Mouse (Mus musculus): ENCODE data around the gene Slc25a14.

The Slc25a14 gene

GRCm38 (mm10) chrX:48623379-48624053, at the start of gene Slc25a14:
Slc25a14 (plus strand) TSS chrX:48623413.
- peak; percentile 84 for DNase-seq (ENCODE audit: low read depth, low spot score)

GRCm38 (mm10) chrX:48583332-48583731, 39.9 kb upstream of the Slc25a14 start:
- DNase-seq (ENCODE audit: low read depth, low spot score): no peak

DNA sequence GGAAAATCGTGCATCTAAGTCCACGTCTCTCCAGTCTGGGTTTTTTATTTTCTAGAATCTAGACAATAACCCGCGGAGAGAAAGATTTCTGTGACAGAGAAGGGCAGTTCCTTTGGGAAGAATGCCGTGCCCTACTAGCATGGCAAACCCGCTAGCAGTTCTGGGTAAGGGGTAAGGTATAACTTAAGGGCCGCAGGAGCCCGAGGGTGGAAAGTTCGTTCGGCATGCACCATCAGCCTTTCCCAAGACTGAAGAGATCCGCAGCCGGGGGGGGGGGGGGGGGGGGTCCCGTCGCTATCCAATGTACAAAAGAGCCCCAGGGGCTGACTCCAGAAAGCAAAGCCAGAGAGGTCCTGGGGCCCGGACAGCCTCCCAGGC, 29.5 kb upstream of the Slc25a14 start:
- no peak for DNase-seq (ENCODE audit: low read depth, low spot score)

DNA sequence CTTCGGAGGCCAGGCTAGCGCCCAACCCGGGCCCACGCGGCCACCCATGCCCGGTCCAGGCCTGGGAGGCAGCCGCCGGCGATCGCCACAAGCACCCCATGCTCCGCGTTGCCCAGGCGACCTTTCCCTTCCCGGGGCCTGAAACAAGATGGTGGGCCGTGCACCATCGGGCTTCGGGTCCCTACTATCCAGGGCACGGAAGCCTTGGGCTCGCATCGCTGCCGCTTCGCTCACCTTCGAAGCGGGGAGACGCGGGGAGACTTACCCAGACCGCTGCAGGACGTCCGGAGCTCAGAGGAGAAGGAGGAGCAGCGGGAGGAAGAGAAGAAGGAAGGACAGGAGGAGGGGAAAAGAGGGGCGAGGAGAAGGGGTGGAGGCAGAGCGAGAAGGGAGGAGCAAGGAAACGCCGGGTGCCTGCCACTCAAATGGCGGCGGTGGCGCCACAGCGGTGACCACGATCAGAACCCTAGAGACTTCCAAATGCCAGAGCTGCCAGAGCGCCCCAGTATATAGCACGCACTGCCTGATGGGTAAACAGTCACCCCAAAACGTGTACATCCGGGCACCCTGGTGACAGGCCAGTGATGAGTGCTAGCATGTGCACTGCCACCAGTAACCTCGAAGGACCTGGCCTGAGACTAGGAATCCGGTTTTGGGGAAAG, 29.0 kb upstream of the Slc25a14 start, which contains the start of gene Zfp280c:
Gene Zfp280c (minus strand): TSS at position 406 of the 662 bp plus-strand sequence.
- DNase-seq (ENCODE audit: low read depth, low spot score): peak; percentile 83

GRCm38 (mm10) chrX:48596053-48596452, 27.2 kb upstream of the Slc25a14 start:
- DNase-seq (ENCODE audit: low read depth, low spot score): no peak

DNA sequence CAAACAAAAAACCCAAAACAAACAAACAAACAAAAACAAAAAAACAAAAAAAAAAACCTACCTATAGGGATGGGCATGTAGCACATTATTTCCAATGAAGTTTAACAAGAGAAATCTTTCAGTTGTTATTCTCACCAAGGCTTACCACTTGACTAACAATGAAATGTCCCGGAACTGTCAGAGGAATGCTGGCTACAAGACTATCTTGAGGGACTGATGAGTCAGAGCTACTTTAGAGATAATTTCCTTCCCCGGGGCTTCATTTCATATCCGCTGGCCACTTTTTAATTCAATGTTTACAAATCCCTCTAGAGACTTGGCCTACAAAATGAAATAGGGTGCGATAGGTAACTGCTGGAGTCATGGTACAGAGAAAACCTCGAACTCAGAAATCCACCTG, 26.3 kb upstream of the Slc25a14 start:
- DNase-seq (ENCODE audit: low read depth, low spot score): no peak

- DNase-seq (ENCODE audit: low read depth, low spot score): no peak
These were observed 18.3 kb upstream of the Slc25a14 start for GRCm38 (mm10) chrX:48604872-48605271.

- peak; percentile 2 for DNase-seq (ENCODE audit: low read depth, low spot score)
These were observed 199 bp upstream of the Slc25a14 start for GRCm38 (mm10) chrX:48623049-48623378.

DNA sequence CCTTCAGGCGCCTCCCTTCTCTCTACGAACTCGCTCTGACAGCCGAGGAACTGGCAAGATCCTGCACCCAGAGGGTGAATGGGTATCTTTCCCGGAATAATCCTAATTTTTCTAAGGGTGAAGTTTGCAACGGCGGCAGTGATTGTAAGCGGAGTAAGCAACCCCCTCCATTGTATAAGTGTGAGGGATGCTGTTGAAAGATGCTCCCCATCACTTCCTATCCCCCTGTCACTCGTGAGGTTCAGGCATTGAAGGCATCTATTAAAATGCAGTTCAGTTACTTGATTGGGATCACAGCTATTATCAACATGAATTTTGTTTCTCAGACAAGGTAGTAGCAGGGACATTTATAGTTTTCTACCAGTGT, 824 bp downstream of the Slc25a14 start:
- DNase-seq (ENCODE audit: low read depth, low spot score): no peak

- peak; percentile 29 for DNase-seq (ENCODE audit: low read depth, low spot score)
These were observed 13.8 kb downstream of the Slc25a14 start for GRCm38 (mm10) chrX:48637032-48637431.

DNA sequence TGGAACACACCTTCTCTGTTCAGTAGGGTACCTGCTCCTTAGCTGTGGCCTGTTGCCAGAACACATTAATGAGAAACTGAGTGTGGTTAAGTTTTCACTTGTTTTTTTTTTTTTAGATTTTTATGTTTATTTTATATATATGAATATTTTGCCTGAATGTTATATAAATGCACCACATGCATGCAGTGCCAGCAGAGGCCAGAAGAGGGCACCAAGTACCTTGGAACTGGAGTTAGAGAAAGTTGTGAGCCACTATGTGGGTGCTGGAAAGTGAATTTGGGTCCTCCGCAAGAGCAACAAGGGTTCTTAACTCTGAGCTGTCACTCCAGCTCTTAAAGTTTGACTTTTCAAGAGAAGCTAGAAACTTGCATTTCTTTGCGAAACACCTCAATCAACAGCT, 20.9 kb downstream of the Slc25a14 start:
- DNase-seq (ENCODE audit: low read depth, low spot score): peak; percentile 40

GRCm38 (mm10) chrX:48666807-48667206, 43.6 kb downstream of the Slc25a14 start:
- no peak for DNase-seq (ENCODE audit: low read depth, low spot score)

DNA sequence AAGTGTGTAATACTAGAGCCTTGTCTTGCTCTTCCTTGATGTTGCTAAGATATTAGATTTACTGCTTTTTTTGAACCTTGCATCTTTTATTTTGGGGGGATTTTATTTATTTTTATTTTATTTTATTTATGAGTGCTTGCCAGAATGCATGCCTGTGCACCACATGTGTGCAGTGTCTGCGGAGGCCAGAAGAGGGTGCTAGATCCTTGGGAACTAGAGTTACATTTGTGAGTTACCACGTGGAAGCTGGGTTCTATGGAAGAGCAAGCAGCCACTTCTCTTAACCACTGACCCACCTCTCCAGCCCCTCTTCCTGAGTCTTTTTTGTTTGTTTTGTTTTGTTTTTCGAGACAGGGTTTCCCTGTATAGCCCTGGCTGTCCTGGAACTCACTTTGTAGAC, 46.4 kb downstream of the Slc25a14 start:
- peak; percentile 34 for DNase-seq (ENCODE audit: low read depth, low spot score)

DNA sequence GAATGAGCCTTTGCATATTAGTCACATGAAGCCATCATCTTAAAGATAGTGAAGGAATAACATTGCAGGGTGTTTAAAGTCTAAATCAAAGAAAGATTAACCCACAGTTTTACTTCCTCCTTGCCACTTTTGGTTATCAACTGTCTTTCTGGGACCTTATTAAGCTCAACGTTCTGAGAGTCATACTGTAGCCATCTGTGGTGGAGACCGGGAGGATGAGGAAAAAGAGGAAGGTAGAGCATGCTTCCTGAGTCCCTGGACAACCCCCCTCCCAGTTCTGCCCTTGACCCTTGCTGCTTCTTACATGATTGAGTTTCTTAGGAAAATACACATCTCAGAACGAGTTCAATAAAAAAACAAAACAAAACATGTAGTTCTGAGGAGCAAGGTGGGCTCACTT, 48.5 kb downstream of the Slc25a14 start:
- DNase-seq (ENCODE audit: low read depth, low spot score): no peak

- no peak for DNase-seq (ENCODE audit: low read depth, low spot score)
These were observed 51.0 kb downstream of the Slc25a14 start, which contains the start of gene Gpr119 for GRCm38 (mm10) chrX:48674171-48674570. Gpr119 (minus strand) TSS chrX:48674478.

GRCm38 (mm10) chrX:48683451-48683850, 60.2 kb downstream of the Slc25a14 start:
- peak; percentile 55 for DNase-seq (ENCODE audit: low read depth, low spot score)

DNA sequence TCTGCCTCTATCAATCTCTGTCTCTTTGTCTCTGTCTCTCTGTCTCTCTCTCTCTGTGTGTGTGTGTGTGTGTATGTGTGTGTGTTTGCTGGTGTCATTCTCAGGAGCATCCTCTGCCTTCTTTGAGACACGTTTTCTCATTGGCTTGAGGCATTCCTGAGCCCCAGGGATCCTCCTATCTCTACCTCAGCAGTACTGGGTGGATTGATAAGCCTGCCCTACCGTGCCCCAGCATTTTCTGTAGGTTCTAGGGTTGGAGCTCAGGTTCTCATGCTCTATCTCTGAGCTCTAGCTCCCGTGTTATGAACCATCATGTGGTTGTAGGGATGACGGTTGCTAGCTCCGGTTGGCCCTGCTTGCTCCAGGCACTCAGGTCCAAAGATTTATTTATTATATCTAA, 60.6 kb downstream of the Slc25a14 start:
- DNase-seq (ENCODE audit: low read depth, low spot score): no peak

DNA sequence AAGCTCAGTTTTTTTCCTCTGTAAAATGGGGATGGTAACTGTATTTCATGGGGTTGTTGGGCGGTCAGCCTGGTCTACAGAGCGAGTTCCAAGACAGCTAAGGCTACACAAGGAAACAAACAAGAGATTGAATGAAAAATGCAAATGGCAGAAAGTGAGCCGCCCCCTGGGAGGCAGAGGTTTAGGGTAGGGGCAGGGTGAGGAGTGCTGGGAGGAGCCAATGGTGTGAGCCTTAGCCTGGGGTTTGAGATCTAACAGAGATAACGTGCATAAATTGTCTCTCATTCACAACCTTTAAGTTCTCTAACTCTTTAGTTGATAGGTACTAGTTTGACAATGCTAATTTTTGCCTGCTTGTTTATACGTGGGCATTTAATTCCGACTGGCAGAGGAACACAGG, 71.2 kb downstream of the Slc25a14 start:
- DNase-seq (ENCODE audit: low read depth, low spot score): no peak

- peak; percentile 93 for DNase-seq (ENCODE audit: low read depth, low spot score)
These were observed 71.7 kb downstream of the Slc25a14 start, which contains the start of gene Rbmx2 for GRCm38 (mm10) chrX:48694864-48695371. Rbmx2 (plus strand) TSS chrX:48695004.

DNA sequence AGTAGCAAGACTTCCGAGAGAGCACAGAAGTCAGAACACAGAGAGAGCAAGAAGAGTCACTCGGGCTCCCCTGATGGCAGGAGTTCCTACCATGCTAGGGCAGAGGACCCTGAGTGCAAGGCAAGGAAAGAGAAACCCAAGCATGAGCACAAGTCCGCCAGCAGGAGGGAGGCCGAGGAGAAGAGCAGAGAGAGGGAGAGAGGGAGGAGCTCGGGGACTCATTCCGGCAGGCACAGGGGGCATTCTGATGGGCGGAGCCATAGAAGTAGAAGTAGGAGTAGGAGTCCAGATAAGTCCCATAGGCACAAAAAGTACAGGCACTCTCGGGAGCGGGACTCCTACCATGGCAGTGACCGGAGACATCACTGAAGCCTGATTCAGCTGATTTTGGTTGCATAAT, 86.5 kb downstream of the Slc25a14 start:
- DNase-seq (ENCODE audit: low read depth, low spot score): no peak

Measured in A20 (cell line).